Mouse (Mus musculus) ES-Bruce4 (cell line): Measurements from ENCODE around the gene Nolc1. TPM values are rescaled to one million over a fixed set of nuclear protein-coding genes. Genes with fewer than 3 reads are reported as not detected.

Source experiments
- H3K27ac ChIP-seq: 2 replicates; pipeline ENCODE4 v1.5.1; 2012; ENCODE audit warnings: low read length, inconsistent platforms; ENCODE audit not compliant: insufficient read depth
- H3K27me3 ChIP-seq: 2 replicates; pipeline ENCODE4 v1.6.1; 2012; ENCODE audit warnings: mild to moderate bottlenecking, low read length, inconsistent platforms; ENCODE audit not compliant: control insufficient read depth, poor library complexity, insufficient read depth, severe bottlenecking
- H3K36me3 ChIP-seq: 2 replicates; pipeline ENCODE4 v1.6.1; 2012; ENCODE audit warnings: inconsistent platforms, mild to moderate bottlenecking, low read length, moderate library complexity; ENCODE audit not compliant: control insufficient read depth, poor library complexity, insufficient read depth, severe bottlenecking
- H3K4me1 ChIP-seq: one replicate; pipeline ENCODE4 v1.8.1; 2011; ENCODE audit warnings: low read length; ENCODE audit not compliant: control insufficient read depth, insufficient read depth
- H3K4me3 ChIP-seq: 2 replicates; pipeline ENCODE4 v1.5.1; 2011; ENCODE audit warnings: low read depth, mild to moderate bottlenecking, low read length
- H3K9ac ChIP-seq: 2 replicates; pipeline ENCODE4 v1.6.1; 2012; ENCODE audit warnings: low read depth, mild to moderate bottlenecking, inconsistent platforms; ENCODE audit not compliant: poor library complexity, severe bottlenecking
- H3K9me3 ChIP-seq: replicated peaks from 2 replicates; pipeline ENCODE4 v1.6.1; 2012; ENCODE audit warnings: mild to moderate bottlenecking, low read length, inconsistent platforms; ENCODE audit not compliant: control insufficient read depth, poor library complexity, insufficient read depth, severe bottlenecking
- CTCF ChIP-seq: IDR thresholded peaks from one replicate; pipeline ENCODE4 v1.8.1; 2011; ENCODE audit warnings: low read depth, low read length
- EP300 ChIP-seq: IDR thresholded peaks from 2 replicates; pipeline ENCODE4 v1.6.1; 2011; ENCODE audit warnings: low read depth, low read length; ENCODE audit not compliant: insufficient read depth
- POLR2A ChIP-seq: IDR thresholded peaks from one replicate; pipeline ENCODE4 v1.8.1; 2011; ENCODE audit warnings: low read length; ENCODE audit not compliant: insufficient read depth
- polyA plus RNA-seq: library from polyadenylated mRNA; stranded (reverse); fragments of >200 nt; gene quantifications from 2 replicates; pipeline ENCODE4 v1.2.4, GENCODE M21; 2011; ENCODE audit warnings: low read depth; ENCODE audit not compliant: missing spikeins, insufficient read depth, insufficient read length

Nolc1 gene
- polyA plus RNA-seq, 1 experiment: 164 TPM

DNA sequence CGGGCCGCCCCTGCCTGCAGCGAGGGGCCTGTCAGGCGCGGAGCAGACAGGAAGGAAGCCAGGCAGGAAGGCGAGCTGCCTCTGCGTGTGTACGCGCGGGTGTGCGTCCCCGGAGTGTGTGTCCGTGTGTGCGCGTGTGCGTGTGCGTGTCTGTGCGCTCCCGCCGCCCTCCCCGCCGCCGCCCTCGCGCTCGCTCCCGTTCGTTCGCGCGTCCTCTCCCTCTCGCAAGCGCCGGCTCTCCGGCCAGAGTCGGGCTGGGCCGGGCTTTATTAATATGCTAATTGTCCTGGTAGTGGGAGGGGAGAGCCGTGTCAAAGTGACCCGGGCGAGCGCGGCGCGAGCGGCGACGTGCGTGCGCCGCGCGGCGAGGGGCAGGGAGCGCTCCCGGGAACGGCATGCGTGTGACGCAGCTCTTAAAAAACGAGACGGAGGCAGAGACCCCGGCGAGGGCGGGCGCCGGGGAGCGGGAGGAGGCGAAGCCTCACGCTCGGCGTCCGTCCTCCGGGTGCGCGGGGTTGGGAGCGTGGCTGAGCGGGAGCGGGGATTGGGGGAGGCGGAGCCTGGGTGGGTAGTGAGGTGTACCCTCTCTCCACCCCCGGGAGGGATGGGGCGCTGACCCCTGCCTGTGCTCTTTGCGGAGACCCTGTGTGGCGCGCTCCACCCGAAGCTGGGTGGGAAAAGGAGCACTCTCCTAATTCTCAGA, 30.5 kb upstream of the Nolc1 start, which contains the start of gene Ldb1:
TSS of gene Ldb1 (minus strand) at position 222 of the 703 bp plus-strand sequence.
- Histone ChIP-seq H3K27ac (peak within 1 kb of the TSS; percentile 99), H3K9me3 (no peaks in the 10 kb centered on the region), H3K4me3 (peak within 1 kb of the TSS; percentile 95), H3K4me1 (peaks cover 9% of the 10 kb centered on the region), H3K36me3 (no peaks in the 10 kb centered on the region), H3K27me3 (no peaks in the 10 kb centered on the region), H3K9ac (peak within 1 kb of the TSS; percentile 99)
- TF ChIP-seq POLR2A: no peak
- TF ChIP-seq CTCF: no peak
- no peak for TF ChIP-seq EP300

DNA sequence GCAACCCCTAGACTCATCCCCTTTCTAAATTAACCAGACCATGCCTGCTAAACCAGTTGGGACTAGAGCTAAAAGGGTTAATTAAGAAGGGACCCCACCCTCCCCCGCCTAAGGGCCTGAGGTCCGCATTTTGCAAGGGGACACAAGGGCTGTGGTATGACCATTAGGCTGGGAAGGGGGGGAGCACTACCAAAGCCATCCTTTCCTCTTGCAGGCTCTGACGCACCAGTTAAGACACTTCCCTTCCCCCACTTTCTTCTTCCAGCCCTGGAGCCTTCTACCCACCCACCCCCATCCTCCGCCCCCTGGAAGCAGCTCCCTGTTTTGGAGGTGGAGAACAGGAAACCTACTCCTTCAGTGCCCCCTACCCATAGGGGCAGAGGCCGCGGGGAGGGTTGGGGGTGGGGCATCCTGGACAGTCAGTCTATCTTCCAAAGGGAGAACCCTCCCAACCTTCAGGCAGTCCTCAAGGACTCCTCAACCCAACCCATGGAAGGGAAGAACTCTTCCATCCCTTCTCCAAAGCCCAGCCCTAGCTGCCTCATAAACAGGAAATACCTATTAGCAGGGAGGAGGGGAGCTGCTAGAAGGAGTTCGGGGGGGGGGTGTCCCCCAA, 29.9 kb upstream of the Nolc1 start:
- H3K27ac ChIP-seq: peak overlapping the region; percentile 99
- H3K9me3 ChIP-seq: no peaks in the 10 kb centered on the region
- H3K4me1 ChIP-seq: peaks cover 11% of the 10 kb centered on the region
- peak overlapping the region; percentile 99 for H3K9ac ChIP-seq
- TF ChIP-seq POLR2A (no peak), EP300 (no peak; the same call in 1 of the 2 replicates), CTCF (no peak)
- H3K4me3 ChIP-seq: peak overlapping the region; percentile 95
- H3K27me3 ChIP-seq: no peaks in the 10 kb centered on the region
- H3K36me3 ChIP-seq: no peaks in the 10 kb centered on the region

DNA sequence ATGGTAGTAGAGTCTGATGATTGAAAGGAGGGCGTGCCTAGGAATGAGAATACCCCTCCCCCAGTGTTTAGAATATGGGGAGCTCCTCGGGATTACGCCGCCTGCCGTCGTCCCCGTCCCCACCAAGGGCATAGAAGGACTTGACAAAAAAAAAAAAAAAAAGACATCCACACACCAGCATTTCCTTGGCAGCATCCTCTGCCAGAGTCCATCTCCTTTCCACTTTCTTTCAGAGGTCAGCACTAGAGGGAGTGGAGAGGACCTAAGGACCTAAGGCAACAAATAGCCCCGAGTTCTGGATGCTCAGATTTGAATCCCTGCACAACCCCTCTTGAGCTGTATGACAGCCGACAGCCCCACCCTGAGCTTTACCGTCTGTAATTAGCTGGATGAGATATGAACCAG, 29.0 kb upstream of the Nolc1 start:
- Histone ChIP-seq H3K9ac (peak overlapping the region; percentile 99; the same call in 1 of the 2 replicates), H3K4me1 (peaks cover 8% of the 10 kb centered on the region), H3K27me3 (no peaks in the 10 kb centered on the region), H3K36me3 (no peaks in the 10 kb centered on the region), H3K27ac (peak overlapping the region; percentile 99), H3K9me3 (no peaks in the 10 kb centered on the region), H3K4me3 (0 out of 2 replicates have a peak overlapping the region, but pooled peaks have one; percentile 20)
- no peak for TF ChIP-seq POLR2A
- TF ChIP-seq EP300: 0 out of 2 replicates have a peak, but pooled peaks have one; percentile 8

DNA sequence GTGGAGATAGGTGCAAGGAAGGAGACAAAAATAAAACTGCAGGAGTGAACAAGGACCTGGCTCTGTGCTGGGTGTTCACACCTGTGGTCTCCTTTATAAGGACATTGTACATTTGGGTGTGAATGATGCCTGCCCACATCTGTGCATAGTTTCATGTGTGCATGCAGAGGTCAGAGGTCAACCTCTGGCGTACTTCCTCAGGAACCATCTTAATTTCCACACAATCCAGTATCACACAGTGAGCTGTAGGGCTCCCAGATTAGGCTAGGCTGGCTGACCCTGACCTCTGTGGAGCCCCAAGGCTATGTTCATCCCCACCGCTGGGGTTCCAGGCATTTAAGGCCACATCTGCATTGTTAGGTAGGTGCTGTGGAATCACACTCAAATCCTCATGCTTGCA, 28.2 kb upstream of the Nolc1 start:
- no peaks in the 10 kb centered on the region for H3K36me3 ChIP-seq
- H3K4me1 ChIP-seq: peaks cover 8% of the 10 kb centered on the region
- H3K4me3 ChIP-seq: no peak overlapping the region
- peak overlapping the region; percentile 99 for H3K27ac ChIP-seq
- H3K27me3 ChIP-seq: no peaks in the 10 kb centered on the region
- TF ChIP-seq CTCF (no peak), EP300 (no peak; the same call in 1 of the 2 replicates), POLR2A (no peak)
- H3K9ac ChIP-seq: no peak overlapping the region
- no peaks in the 10 kb centered on the region for H3K9me3 ChIP-seq

DNA sequence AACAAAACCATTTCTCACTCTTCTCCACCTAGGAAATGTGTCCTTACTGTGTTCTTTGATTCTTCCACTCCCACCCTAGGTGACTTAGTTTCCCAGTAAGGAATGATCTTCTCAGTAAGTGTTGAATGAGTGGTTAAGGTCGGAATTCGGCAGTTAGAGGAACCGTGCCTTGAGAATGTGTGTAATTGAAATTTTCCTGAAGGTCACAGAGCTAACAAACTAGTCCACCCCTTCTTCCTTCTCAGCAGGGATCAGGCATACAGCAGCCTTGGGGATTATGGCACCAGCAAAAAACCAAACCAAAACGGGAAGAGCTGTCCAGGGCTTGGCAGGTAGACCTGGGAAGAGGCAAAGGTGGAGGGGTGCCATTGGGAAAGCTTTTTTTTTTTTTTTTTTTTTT, 26.5 kb upstream of the Nolc1 start:
- H3K27me3 ChIP-seq: no peaks in the 10 kb centered on the region
- no peaks in the 10 kb centered on the region for H3K9me3 ChIP-seq
- no peak overlapping the region for H3K4me3 ChIP-seq
- peak overlapping the region; percentile 45 for H3K27ac ChIP-seq
- H3K9ac ChIP-seq: no peak overlapping the region
- no peaks in the 10 kb centered on the region for H3K36me3 ChIP-seq
- TF ChIP-seq CTCF (no peak), EP300 (no peak), POLR2A (no peak)
- H3K4me1 ChIP-seq: peaks cover 8% of the 10 kb centered on the region

DNA sequence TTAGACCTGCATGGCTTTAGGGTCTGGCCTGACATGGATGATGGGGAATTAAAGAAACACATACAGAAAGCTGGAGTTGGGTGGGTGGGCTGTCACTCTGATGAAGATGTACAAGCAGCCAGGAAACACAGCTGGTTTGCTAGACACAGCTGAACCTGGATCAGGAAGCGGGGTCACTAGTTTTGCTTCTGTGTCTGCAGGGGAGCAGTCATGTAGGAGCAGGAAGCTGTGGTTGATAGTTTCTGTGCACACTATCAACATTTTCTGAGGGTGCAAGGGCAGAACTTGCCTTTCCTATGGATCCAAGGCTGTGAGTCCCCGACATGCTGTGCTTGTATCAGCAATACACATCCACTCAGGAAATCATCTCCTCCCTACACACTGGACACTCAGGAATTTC, 25.2 kb upstream of the Nolc1 start:
- Histone ChIP-seq H3K27ac (no peak overlapping the region), H3K4me3 (no peak overlapping the region), H3K4me1 (peaks cover 8% of the 10 kb centered on the region), H3K9me3 (no peaks in the 10 kb centered on the region), H3K36me3 (no peaks in the 10 kb centered on the region), H3K27me3 (no peaks in the 10 kb centered on the region), H3K9ac (no peak overlapping the region)
- TF ChIP-seq CTCF (no peak), EP300 (no peak), POLR2A (no peak)
